Mouse (Mus musculus) myocyte (in vitro differentiated cells): ENCODE data around the gene Junb.

Source experiments
- CEBPB ChIP-seq: IDR thresholded peaks from 2 replicates; pipeline ENCODE4 v1.6.1; 2011; ENCODE audit warnings: mild to moderate bottlenecking, moderate library complexity; ENCODE audit not compliant: poor library complexity, insufficient read depth, severe bottlenecking
- E2F4 ChIP-seq: IDR thresholded peaks from one replicate; pipeline ENCODE4 v1.6.1; 2011; ENCODE audit warnings: mild to moderate bottlenecking, control low read depth, moderate library complexity; ENCODE audit not compliant: insufficient read depth
- MAX ChIP-seq: IDR thresholded peaks from one replicate; pipeline ENCODE4 v1.6.1; 2011; ENCODE audit warnings: low read depth, mild to moderate bottlenecking, control low read depth
- POLR2A ChIP-seq: IDR thresholded peaks from one replicate; pipeline ENCODE4 v1.6.1; 2011; ENCODE audit warnings: low read depth, mild to moderate bottlenecking, control low read depth, moderate library complexity; ENCODE audit not compliant: insufficient read length
- POLR2AphosphoS2 ChIP-seq: IDR thresholded peaks from one replicate; pipeline ENCODE4 v1.6.1; 2011; ENCODE audit warnings: low read depth, control low read depth; ENCODE audit not compliant: insufficient read length
- TCF12 ChIP-seq: IDR thresholded peaks from one replicate; pipeline ENCODE4 v1.6.1; 2011; ENCODE audit warnings: mild to moderate bottlenecking, control low read depth; ENCODE audit not compliant: poor library complexity, insufficient read depth, severe bottlenecking
- USF1 ChIP-seq: IDR thresholded peaks from one replicate; pipeline ENCODE4 v1.6.1; 2011; ENCODE audit warnings: low read depth, mild to moderate bottlenecking, control low read depth, moderate library complexity

- TF ChIP-seq USF1, result no peak
- no peak for TF ChIP-seq POLR2AphosphoS2
- TF ChIP-seq POLR2A, result no peak
- no peak for TF ChIP-seq TCF12
- TF ChIP-seq CEBPB, result no peak
- no peak for TF ChIP-seq E2F4
- TF ChIP-seq MAX, result no peak
Measured at GRCm38 (mm10) chr8:84996978-84997377, 18.5 kb upstream of the Junb start.
